Mouse (Mus musculus) E14TG2a.4 (cell line): ENCODE data around the gene Apopt1.

ENCODE experiments used
- CTCF ChIP-seq: conservative IDR thresholded peaks from 2 replicates; pipeline ENCODE4 v1.5.1; 2014; ENCODE audit warnings: low read length
- NANOG ChIP-seq: IDR thresholded peaks from 2 replicates; pipeline ENCODE4 v1.6.1; 2014; ENCODE audit warnings: borderline replicate concordance, low read length, mixed read lengths
- POU5F1 ChIP-seq: IDR thresholded peaks from 2 replicates; pipeline ENCODE4 v1.6.1; 2014; ENCODE audit warnings: low read length, borderline replicate concordance

DNA sequence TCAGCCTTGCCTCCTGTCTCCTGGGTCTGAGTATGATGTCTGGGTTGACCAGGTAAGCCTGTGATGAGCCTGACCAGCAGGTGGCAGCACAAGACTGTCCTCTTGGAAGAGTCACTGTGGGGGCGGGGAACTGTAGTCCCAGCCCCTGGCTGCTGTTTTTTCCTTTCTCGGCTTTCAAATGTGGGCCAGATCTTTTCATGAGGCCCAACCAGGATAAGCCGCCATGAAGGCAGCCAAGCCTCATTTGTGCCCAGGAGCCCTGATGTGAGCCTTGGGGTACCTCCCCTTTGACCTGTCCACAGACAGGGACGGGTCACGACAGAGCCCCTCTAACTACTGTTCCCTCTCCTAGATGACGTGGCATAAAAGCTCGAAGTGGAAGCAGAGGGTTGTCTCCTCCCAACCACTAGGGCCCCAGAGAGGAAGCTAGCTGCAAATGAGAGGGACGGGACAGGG lies 44.6 kb upstream of the Apopt1 start:
- peak; percentile 84 for TF ChIP-seq CTCF
- TF ChIP-seq POU5F1: no peak
- no peak for TF ChIP-seq NANOG
